Mouse (Mus musculus): Measurements from ENCODE around the gene D430019H16Rik. TPM values are rescaled to one million over a fixed set of nuclear protein-coding genes. Genes with fewer than 3 reads are reported as not detected.

The D430019H16Rik gene
- total RNA-seq, 2 experiments from 2014 or later = 158 to 166 TPM

DNA sequence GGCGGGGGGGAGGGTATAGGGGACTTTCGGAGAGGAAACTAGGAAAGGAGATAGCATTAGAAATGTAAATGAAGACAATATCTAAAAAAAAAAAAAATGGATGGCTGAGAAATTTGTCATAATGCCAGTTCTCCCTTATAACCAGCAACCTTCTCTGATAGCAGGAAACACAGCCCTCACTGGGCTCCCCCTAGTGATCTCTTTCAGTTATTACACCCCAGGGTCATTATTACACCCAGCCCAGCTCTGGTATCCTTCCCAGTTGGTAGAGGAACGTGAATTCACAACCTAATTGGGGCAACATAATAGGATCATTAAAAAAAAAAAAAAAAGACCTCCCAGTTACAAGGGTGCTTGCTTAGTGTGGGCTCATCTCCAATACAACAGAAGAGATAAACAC, 29.8 kb downstream of the D430019H16Rik start:
- DNase-seq (ENCODE audit: low spot score in 2 of 2) = no peak

DNA sequence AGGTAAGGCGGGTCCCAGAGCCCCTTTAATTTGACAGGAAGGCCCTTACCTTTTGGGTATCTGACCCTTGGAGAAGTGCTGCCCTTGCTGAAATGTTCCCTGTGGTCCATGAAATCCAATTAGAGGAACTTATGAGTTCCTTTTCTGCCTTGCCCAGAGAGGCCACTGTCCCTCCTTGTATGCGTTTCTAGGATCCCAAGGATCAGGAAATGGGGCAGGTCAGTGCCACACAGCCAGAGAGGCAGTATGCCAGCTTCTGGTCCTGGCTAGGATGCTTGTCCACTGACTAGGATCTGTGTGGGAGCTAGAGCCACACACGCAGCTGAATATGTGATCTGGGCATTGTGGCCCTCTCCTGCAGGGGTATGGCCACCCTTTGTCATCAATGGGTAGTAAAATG, 36.6 kb downstream of the D430019H16Rik start:
- no peak for DNase-seq (ENCODE audit: low spot score in 2 of 2)

DNA sequence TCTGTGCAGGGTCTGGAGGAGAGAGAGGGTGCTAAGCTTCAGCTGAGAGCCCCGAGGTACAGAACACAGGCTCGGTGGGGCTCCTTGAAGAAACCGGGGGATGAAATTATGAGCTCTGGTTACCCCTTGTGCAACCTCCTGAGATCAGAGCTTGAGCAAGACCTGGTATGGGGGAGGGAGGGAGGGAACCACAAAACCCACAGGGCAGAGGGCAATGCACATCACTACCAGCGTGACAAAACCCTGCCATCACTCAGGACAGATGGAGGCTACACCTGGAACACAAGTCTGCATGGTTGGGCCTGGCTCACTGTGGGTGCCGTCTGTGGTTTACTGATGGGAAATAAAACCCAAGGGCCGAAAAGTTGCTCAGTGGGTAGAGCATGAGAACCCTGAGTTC, 37.1 kb downstream of the D430019H16Rik start:
- no peak for DNase-seq (ENCODE audit: low spot score in 2 of 2)

DNA sequence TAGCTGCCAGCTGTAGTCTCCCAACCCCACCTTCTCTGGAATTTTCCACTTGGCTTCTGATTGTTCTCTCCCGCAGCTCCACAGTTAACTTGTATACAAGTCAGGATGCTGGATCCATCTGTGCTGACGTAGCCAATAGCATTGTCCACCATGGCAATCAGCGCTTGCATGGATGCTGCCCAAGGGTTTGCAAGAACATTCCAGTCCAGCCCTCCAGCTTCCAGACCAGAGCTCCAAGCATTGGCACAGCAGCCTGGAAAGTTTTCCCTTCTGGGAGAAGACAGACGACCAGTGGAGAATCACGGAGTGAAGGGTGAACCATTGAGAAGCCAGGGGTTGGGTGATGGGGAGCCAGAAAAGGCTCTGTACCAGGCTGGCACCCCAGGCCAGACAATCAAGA, 41.1 kb downstream of the D430019H16Rik start:
- DNase-seq (ENCODE audit: low spot score in 2 of 2) = no peak

DNA sequence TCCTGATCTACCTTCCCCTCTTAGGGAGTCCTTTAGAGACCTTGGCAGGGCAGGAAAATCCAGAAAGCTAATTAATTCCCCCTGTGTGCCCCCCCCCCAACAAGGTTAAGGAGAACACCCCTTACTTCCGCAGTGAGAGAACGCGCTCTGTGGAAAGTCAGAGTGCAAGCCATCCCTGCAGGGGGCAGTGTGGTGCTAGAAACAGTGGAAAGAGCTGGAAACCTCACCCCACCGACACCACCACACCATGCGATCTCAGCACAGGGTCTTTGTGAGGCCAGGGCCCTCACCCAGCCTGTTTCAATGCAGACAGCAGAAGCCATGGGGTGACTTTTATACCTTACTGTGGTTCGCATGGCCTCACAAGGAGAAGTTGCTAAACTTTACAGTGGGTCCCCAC, 44.2 kb downstream of the D430019H16Rik start:
- peak; percentile 92 for DNase-seq (ENCODE audit: low spot score in 2 of 2)

DNA sequence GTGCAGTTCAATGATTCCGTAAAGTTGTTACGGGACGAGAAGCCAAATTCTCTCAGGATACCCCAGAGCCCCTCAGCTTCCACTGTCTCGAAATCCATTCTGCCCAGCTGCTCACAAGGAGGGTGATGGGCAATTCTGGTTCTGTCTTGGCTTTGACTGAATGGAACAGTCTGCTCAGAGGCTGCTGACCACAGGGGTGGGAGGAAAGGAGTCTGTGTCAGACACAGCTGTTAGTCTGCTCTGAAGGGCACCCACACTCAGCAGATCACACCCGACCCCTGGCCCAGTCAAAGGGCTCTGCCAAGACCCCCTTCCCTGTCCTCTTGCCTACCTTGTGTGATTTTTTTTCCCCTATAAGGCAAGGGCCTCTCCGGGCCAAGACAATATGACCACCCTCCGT, 44.8 kb downstream of the D430019H16Rik start:
- no peak for DNase-seq (ENCODE audit: low spot score in 2 of 2)

DNA sequence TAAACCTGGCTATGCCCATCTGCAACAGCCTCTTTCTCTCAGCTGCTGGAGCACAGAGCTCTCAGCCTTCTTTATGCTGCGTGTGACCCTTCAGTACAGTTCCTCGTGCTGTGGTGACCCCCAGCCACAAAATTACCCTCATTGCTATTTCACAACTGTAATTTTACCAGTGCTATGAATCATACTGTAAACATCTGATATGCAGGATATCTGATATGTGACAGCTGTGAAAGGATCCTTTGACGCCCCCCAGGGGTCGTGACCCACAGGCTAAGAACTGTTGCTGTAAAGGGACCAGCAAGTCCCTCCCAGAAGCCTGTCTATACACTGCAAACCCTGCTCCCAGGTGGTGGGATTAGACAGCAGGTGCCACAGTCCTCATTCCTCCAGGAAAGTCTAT, 45.2 kb downstream of the D430019H16Rik start:
- no peak for DNase-seq (ENCODE audit: low spot score in 2 of 2)

DNA sequence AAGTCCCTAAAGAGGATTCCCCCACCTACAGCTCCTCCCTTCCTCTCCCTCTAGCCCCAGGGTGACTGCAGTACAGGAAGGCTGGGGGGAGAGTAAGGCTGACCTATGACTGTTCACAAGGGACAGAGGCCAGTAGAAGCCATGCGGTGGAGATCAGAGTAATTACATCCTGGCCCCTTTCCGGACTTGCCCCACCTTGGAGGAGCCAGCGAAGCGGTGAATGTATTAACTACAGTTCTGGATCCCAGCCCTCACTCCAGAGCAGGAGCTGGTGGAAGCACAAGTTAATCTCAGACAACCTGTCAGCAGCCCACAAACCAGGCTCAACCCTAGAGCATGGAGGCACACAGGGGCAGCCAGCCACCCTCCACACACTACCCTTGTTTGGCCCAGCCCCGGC, 47.3 kb downstream of the D430019H16Rik start:
- no peak for DNase-seq (ENCODE audit: low spot score in 2 of 2)

DNA sequence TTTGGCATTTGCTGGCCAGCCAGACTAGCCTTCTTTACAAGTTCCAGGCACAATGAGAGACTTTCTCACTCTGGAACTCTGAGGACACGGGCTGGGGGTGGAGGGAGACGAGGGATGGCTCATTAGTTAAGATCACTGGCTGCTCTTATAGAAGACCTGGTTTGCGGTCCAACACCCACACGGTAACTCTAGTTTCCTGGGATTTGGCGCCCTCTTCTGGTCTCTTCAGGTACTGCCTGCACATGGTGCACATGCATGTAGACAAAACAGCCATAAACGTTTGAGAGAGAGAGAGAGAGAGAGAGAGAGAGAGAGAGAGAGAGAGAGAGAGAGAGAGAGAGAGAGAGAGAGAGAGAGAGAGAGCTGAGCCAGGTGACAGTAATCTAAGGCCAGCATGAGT, 51.1 kb downstream of the D430019H16Rik start:
- DNase-seq (ENCODE audit: low spot score in 2 of 2) = no peak

DNA sequence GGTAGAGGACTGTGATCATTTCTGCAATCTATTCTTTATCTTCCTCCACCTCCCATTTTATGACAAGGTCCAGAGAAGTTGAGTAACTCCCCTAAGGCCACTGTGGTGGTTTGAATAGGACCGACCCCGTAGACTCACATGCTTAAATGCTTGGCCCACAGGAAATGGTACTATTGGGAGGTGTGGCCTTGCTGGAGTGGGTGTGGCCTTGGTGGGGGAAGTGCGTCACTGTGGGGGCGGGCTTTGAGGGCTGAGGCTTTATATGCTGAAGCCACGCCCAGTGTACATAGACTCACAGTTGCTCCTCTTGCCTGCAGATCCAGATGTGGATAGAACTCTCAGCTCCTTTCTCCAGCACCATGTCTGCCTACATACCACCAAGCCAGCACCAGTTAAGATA, 57.5 kb downstream of the D430019H16Rik start:
- no peak for DNase-seq (ENCODE audit: low spot score in 2 of 2)

DNA sequence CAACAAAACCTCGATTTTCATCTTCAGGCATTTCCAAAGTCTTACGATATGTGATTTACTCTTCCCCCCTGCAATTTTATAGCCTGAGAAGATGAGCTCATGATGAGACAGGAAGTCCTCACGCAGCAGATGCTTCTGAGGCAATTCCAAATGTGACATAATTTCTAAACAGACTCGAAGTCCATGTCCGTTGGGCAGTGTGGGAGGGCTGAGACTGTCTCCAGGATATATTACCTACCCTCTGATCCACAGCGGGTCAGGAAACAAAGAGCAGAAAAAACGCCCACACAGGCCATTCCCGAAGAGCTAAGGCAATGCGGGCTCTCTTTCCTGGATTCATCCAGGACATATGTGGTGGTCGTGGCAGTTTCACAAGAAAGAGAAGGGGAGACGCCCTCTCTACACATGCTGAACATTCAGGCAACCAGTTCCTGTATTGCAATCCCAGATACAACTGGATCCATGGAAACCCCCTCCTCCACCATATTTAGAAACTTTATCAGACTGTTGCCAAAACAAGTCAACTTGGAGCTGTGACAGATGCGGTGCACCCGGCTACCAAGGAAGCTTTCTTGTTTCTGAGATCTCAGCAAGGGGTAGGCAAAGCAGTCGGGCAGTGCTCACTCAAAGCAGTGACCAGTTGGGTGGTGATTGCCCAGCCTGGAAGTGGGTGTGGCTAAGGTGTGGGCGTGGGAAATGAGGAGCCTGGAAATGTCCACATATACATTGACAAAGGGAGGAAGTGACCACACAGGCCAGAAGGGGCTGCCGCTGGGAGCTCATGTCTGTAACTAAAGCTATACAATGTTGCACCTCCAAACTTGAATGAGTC, 58.2 kb downstream of the D430019H16Rik start:
- no peak for DNase-seq (ENCODE audit: low spot score in 2 of 2)

DNA sequence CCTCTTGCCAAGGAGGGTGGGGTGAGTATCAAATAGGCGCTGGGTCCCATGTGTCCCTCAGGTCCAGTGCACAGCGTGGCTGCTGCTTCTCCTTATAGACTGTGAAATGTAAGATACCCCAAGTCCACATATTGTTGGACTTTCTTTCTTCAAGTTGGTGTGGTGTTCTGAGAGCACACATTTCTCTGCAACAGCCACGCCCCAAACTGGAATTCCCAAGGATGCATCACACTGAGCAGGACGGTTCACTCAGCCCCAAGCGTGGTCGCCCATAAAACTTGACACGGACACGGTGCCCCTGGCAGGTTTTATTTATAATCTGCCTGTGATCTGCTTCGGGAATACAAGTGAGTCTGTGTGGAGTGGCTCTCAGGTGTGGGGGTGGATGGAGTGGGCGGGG, 60.5 kb downstream of the D430019H16Rik start:
- no peak for DNase-seq (ENCODE audit: low spot score in 2 of 2)

DNA sequence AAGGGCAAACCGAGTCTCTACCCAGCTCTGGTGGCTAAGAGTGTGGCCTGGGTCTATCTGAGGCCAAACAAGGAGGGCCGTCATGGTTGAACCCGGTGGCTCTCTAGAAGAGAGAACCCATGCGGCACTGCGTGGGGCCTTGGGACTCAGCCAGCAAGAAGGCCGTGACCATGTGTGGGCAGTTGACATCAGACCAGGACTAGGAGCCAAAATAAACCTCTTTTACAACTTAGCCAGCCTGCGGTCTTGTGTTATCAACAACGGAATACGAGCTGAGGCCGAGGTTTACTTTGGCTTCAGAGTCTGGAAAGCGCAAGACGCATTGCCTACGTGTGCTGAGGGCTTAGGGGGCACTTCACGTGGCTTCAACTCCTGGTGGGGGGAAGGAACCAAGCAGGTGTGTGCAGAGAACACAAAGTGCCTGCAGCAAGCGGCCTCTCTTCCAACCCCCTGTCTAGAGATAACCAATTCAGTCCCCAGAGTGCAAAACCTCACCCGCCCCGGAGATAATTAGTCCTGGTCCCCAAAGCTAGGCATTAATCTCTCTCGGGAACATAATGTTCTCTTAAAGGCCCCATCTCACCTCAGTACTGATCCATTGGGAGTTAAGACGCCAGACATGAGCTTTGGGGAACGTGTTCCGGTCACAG, 63.5 kb downstream of the D430019H16Rik start:
- DNase-seq (ENCODE audit: low spot score in 2 of 2) = no peak

DNA sequence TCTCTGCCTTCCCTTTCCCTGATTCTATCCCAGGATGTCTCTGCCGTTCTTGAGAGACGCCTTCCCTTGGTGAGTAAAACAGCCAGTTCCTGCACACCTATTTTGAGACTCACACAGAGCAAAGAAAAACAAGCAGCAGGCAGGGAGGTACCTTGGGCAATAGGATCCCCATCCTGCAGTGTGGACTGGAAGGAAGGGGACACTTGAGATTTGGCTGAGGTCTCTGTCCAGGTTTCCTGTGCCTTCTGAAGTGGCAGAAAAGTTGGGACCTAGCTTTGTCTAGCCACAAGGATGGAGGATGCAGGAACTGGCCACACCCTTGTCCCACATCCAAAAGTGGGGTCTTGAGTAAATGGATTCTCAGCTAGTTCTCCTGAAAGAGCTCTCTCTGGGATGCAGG, 66.2 kb downstream of the D430019H16Rik start:
- DNase-seq (ENCODE audit: low spot score in 2 of 2) = no peak

DNA sequence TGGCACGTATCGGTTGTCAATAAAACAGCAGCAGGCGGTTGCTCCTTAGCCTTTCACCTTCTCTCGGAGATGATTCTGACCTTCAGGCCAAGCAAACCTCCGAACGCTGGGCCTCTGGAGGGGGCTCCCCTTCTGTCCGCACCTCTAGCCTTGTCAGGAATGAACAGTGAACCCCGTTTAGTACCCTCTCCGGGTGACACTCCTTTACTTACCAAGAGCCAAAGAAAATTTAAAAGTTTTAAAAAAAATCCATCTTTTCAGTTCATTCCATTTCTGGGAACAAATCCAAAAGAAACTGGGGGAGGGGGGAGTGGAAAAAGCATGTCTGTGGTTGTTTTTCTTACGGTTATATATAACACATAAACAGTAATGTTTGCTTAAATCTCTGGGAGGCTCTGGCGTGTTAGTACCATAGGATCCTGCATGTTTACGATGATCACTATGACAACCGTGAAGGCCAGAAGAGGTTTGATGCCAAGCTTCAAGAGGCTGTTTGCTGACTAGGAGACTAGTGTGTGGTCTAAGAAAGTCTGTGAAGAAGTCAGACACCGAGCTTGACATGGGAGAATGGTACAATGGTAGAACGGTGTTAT, 67.6 kb downstream of the D430019H16Rik start:
- no peak for DNase-seq (ENCODE audit: low spot score in 2 of 2)

DNA sequence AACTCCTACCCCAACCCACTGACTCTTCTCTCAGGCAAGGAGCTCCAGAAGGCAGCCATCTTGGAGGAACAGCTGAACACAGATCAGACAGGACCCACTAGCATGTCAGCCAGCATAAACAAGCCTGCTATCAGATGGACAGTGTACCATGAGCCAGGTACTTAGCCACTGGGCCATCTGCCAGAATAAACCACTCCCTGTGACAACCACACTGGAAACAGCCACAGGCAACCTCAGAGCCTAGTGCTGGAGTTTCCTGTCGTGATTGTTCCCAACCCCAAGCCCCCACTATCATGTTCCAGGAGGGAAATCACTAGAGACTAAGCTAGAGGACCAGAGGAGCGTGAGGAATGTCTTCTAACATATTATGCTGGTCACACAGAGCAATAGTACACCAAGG, 70.1 kb downstream of the D430019H16Rik start:
- no peak for DNase-seq (ENCODE audit: low spot score in 2 of 2)

DNA sequence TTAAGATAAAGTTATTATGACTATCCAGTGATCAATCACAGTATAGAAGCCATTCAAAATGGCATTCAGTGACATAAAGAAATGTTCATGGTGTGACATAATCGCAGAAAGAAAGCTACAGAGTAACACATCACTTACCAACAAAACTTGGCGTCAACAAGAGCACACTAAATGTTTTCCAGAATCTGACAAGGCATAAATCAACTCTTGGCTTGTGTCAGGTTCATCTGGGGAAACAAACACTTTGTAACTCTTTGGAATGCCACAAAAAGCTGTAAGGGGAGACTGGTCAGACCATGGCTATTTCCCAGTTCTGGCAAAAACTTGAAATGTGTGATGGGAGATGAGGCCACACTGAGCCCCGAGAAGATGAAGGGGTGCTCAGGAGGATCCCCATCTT, 72.5 kb downstream of the D430019H16Rik start:
- no peak for DNase-seq (ENCODE audit: low spot score in 2 of 2)

DNA sequence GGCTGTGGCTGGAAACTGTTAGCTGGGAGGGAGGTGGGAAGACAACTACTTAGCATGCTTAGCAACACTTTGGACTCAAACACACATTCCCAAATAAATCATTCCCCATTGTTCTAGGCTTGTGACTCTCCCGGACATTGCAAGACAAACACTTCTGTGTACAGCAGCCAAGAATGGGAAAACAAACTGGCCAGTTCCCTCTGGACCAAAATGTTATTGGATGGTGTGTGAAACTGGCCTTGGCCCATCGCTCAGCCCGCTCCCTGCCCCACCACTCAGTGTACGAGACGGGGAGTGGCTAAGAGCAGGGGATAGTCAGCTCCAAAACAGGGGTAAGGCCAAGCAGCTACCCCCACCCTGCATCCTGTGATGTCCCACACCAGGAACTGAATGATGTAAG, 73.2 kb downstream of the D430019H16Rik start:
- peak; percentile 38 to 45 for DNase-seq (ENCODE audit: low spot score in 2 of 2)

DNA sequence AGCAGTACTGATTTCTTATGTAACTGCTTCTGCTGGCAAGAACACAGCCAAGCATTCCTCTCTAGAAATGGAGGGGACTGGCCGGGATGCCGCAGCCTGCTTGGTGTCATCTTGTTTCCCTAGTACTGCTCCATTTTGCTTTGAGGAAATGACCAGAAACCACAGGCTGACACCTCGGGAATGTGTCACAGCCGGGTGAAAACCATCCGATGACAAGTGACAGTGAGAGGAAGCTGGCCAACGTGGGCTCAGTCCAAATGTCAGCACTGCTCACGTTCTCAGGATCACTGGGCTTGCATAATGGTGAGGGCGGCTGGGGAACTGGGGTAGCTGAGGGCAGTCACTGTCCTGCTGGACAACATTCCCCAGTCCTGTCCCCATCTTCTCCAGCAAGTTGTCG, 75.9 kb downstream of the D430019H16Rik start:
- no peak for DNase-seq (ENCODE audit: low spot score in 2 of 2)

DNA sequence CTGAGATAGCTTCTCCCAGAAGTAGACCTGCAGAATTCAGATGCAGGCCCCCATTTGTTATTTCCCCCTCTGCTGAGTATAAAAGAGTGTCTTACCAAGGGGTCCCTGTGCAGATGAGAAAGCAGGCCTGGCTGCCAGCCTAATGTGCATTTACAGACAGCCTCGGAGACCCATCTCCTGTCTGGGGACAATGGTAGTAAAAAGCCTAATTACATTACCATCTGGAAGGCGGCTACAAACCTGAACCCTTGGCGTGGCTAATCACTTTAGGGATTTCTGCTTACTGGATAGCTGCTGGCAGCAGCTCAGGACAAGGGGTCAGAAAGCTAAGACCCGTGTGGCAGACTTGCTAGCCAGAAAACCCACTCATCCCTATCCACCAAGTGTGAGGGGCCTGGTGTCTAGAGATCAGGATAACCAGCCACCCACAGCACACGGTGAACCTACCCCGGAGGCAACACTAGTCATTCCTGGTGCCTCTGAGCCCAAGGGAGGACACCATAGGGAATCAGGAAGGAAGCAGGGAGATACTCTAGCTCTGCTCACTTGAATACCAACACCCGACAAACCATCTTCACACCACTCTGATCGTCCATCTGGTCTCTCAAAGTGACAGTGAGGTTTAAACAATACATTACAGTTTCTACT, 78.2 kb downstream of the D430019H16Rik start:
- no peak for DNase-seq (ENCODE audit: low spot score in 2 of 2)

DNA sequence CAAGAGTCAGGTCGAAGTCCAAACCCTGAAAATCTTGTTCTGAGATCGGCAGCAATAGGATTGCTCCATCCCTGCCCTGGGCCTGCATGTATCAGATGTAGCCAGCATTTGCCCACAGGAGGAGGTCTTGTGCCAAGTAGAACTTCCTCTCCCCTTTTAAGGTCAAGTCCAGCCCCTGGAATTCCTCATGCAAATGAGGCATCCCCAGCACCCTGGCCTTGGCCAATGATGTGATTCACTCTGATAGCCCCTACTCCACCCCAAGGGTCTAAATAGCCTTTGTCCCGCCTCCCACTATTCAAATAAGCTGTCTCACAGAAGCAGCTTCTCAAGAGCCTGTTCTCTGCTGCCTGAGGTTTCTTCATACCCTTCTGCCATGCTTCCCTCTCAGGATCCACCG, 81.2 kb downstream of the D430019H16Rik start:
- DNase-seq (ENCODE audit: low spot score in 2 of 2) = no peak

Data from layer of hippocampus, postnatal 10 days (tissue).